Mouse (Mus musculus) kidney, adult 9 months (tissue): ENCODE measurements around the gene Nrxn2.

Experiments
- DNase-seq: peaks from one replicate; pipeline ENCODE4 v3.0.0; 2022

Nrxn2 gene

DNA sequence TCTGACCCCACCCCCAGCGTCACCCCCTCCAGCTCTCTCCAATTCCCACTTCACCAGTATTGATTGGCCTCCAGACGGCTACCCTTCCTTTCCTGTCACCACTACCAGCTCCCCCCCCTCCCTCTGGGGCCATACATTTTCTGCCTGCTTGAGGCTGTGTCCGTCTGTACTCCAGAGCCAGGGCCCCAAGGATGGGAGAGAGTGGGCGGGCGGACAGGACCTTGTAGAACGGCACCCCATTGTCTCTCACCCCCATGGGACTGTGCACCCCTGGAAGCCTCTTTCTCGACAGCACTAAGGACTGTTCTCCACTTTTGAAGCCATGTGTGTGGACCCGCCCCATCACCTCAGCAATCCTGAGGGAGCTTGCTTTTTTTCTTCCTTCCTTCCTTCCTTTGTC lies 77.2 kb downstream of the Nrxn2 start:
- no peak for DNase-seq

- DNase-seq = no peak
Measured at GRCm38 (mm10) chr19:6496462-6497149, 78.1 kb downstream of the Nrxn2 start.

DNA sequence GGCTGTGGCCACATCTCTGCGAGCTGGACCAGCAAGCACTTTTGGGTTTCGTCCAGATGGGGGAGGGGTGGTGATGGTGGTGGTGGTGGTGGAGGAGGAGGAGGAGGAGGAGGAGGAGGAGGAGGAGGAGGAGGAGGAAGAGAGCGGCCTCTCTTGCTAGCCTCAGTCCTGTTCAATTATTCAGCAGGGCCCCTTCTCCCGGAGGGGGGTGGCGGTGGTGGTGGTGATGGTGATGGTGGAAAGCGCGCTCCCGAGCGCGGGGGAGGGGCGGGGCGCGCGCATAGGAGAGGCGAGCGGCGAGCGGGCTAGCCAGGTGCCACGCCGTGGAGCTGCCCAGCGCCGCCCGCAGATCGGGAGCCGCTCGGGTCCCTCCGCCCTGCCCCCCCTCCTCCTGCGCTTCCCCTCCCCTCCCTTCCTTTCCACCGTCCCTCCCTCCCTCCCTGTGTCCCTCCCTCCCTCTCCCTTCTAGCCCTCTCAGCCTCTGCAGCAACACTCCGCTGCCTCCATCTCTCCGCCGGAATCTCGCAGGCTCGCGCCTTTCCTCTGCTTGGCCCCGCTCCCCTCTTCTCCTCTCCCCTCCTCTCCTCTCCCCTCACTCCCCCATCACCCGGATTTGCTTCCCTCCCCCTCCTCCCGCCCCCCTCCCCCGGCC lies 78.7 kb downstream of the Nrxn2 start:
- no peak for DNase-seq

DNA sequence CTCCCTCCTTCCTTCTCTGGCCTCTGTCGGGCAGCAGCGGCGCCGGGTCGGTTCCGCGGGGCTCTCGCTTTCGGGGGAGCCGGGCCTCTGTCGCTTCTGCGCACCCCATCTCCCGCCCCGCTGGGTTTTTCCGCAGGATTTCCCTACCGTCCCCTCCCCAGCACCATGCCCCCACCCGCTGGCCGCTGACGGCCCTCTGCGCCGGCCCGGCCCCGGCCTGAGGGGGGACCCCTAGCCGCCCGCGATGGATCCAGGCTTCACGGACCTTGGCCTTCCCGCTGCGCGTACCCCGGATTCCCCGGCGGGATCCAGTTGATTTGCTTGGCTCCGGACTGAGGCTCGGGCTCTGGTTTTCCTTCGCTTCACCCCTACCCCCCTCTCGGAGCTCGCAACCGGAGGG lies 79.3 kb downstream of the Nrxn2 start:
- no peak for DNase-seq

DNA sequence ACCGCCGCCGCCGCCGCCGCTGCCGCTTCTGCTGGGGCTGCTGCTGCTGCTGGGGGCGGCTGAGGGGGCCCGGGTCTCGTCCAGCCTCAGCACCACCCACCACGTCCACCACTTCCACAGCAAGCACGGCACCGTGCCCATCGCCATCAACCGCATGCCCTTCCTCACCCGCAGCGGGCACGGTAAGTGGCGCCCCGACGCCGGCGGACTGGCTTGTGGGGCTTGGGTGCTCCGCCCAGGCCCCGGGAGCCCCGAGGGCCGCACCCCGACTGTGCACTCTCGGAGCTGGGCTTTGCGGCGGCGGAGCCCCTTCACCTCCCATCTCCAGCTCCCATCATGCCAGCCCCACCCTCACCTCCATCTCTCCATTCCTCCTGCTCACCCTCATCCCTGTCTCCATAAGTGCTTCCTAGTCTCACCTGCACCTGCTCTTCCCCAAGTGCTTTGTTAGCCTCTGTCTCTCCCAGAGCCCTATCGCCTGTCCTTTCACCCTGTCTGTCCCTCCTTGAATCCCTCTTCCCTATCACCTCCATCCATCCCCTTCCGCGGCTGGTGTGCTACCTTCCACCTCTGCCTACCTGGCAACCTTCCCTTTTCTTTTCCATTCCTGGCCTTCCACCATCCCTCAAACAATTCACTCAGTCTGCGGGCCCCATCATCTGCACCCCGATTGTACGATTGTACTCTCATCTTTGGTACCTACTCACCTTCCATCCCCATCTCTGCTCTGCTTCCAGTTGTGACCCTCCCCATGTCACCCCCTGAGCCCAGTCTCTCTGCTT lies 80.0 kb downstream of the Nrxn2 start:
- no peak for DNase-seq

DNA sequence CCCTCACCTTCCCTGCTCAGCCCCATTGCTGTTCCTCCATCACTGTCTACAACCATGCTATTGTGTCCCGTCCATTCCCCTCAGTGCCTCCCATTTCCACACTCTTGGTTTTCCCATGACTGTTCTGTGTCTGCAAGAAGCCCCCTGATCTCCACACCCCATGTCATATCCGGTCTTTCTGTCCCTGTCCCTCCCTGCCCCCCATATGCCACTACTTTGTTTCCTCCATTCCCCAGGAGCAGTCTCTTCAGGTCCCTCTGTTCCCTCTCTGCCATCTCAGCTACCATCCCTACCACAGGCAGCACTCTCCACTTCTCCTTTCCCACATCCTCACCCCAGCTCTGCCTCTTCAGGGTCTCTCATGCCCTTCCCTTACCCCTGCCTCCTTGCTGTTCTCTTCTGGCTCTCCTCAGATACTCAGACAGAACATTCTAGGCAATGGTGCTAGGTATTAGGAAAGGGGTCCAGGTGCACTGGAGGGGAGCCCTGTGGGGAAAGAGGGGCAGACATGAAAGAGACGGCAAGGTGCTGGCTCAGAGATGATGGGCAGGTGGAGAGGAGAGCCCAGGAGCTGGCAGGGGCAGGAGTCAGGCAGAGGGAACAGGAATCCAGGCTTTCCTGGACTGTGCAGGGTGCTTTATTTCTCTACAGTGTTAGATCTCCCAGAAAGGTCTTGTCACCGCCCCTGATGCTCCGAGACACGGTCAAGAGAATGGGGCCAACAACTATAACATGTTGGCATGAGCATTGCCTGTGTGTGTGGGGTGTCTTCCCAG lies 81.5 kb downstream of the Nrxn2 start:
- no peak for DNase-seq

DNA sequence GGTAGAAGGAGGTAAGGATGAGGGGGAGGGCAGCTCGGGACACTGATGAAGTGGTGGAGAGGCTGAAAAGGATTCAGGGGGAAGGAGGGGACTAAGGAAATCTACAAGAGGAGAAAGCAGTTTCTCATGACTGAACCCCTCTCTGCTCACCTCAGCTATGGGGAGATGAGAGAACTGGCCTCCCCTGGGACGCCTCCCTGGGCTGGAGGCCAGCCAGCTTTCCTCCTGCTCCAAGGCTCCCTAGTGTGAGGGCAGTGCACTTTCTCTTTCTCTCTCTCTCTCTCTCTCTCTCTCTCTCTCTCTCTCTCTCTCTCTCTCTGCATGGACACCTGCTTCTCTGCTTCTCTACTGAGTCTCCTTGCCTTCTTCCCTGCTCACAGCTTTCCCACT lies 82.1 kb downstream of the Nrxn2 start:
- DNase-seq = no peak

DNA sequence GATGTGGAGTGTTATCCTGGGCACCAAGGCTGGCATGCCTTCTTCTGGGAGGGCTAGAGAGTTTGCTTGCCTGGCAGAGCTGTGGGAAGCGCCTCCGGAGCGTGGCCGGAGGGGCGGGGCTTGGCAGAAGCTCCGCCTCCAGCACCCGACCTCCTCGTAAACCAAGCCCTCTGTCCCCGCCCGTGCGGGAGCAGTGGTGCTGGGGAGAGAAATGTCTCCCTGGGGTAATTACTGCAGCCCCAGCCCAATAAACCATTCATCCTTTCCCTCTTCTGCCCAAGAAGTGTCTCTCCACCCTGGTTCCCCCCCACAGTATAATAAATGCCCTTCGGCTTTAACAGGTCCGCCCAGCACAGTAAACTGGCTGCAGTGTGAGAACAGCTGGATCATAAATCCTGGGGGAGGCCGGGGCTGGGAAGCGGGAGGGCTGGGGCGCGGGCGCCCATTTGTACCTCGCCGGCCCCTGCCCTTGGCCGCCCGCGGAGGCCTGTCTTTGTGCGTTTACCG lies 83.6 kb downstream of the Nrxn2 start:
- peak; percentile 54 for DNase-seq

DNA sequence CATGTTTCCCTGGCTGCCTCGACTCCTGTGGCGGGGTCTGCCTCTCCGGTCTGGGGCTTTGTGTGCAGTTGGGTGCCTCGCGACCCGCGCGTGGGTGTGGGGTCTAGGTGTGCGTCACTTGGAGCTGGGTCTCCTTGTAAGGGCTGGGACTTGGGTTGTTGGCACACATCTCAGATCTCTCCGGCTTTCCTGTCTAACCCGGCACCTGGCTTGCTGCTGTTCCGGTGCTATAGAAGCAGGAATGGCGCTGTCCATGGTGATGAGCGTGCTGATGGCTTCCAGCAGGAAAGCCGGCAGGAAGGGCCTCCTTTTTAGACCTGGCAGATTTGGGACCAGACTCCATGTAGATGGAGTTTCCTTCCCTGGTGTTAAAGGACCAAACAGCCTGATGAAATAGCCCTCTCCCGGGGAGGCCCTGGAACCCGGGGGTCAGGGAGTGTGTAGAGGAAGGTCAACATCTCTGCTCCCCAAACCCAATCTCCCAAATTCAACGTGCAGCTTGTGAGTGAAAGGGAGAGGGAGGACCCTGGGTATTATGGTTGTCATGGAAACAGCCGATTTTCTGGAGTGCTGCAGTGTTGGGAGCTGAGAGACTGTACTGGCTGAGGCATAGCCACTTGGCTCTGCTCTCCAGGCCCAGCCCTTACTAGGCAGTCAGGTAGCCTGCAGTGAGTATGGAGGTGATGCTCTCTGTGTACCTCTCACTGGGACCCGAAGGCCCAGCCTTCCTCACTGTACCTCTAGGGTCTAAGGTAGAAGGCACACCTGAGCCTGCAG lies 84.2 kb downstream of the Nrxn2 start:
- peak; percentile 68 for DNase-seq

- no peak for DNase-seq
Measured at GRCm38 (mm10) chr19:6503926-6504655, 85.6 kb downstream of the Nrxn2 start.

DNA sequence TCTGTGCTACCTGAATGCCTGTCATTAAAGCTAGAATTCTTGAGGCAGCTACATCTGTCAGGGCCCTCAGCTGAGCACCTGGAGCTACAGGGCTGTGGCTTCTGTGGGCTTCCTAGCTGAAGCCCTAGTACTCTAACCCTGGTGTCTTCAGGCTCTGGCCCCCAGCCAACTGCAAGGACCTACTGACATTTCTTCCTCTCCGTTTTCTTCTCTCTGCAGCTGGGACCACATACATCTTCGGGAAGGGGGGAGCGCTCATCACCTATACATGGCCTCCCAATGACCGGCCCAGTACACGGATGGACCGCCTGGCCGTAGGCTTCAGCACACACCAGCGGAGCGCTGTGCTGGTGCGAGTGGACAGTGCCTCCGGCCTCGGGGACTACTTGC lies 86.1 kb downstream of the Nrxn2 start:
- no peak for DNase-seq

- no peak for DNase-seq
Measured at GRCm38 (mm10) chr19:6507393-6507792, 88.9 kb downstream of the Nrxn2 start.

- DNase-seq = no peak
Measured at GRCm38 (mm10) chr19:6509881-6510280, 91.3 kb downstream of the Nrxn2 start.

DNA sequence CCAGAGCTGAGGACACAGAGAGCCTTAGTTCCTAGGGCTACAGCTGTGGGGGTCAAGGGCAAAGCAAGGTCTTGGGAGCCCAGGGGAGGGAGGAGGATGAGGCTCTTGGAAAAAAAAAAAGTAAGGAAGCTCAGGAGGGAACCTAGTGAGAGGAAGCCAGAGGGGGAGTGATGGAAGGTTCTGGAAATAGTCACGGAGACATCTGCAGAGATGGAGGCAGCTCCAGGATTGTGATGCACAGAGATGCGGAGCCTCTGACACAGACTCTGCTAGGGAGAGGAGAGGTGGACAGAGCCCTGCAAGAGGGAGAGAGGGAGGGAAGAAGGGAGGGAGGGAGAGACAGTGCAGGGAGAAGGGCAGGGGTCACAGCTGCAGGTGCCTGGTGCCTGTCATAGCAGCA lies 92.0 kb downstream of the Nrxn2 start:
- no peak for DNase-seq

- DNase-seq = no peak
Measured at GRCm38 (mm10) chr19:6513389-6514139, 95.0 kb downstream of the Nrxn2 start.

GRCm38 (mm10) chr19:6514940-6515339 lies 96.4 kb downstream of the Nrxn2 start:
- no peak for DNase-seq

- no peak for DNase-seq
Measured at GRCm38 (mm10) chr19:6515448-6515847, 96.9 kb downstream of the Nrxn2 start.

GRCm38 (mm10) chr19:6516153-6516552 lies 97.6 kb downstream of the Nrxn2 start:
- no peak for DNase-seq

- no peak for DNase-seq
Measured at GRCm38 (mm10) chr19:6518601-6519000, 100.1 kb downstream of the Nrxn2 start.

- DNase-seq = no peak
Measured at GRCm38 (mm10) chr19:6519483-6519882, 101.0 kb downstream of the Nrxn2 start.

- no peak for DNase-seq
Measured at GRCm38 (mm10) chr19:6521630-6522029, 103.1 kb downstream of the Nrxn2 start.
